Mouse (Mus musculus) c-Kit-positive CD71-positive TER-119-negative erythroid progenitor cells, embryonic 14.5 days (primary cell): Measurements from ENCODE around the gene Vmn1r199.
"Not testable (repeated sequence)": the region's sequence is repeated elsewhere in the genome, so short reads cannot be mapped to it uniquely, and the experiment has no call there.

ENCODE experiments used
- DNase-seq: peaks from one replicate; pipeline ENCODE4 v3.0.0-alpha.2; 2013; ENCODE audit warnings: low read depth

Vmn1r199 gene

DNA sequence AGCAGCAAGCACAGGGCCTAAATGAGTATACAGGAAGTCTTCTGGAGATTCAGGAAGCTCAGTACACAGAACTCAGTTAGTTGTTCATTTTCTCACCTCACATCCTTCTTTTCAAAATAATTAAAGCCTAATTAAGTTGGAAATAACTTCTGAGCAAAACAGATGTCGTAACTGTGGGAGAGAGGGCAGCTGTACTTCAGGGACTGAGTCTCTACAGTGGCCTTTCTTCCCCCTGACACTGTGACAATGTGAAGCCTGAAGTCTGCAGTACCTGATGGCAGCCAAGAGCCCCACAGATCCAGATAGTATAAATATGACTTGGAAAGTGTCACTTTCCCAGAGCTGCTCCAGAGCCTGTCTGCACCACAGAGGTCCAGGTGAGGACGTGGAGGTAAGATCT lies at the start of gene Vmn1r199:
Gene Vmn1r199, plus strand, starts transcription at position 301 of the 400 bp plus-strand sequence.
- DNase-seq, result no peak

DNA sequence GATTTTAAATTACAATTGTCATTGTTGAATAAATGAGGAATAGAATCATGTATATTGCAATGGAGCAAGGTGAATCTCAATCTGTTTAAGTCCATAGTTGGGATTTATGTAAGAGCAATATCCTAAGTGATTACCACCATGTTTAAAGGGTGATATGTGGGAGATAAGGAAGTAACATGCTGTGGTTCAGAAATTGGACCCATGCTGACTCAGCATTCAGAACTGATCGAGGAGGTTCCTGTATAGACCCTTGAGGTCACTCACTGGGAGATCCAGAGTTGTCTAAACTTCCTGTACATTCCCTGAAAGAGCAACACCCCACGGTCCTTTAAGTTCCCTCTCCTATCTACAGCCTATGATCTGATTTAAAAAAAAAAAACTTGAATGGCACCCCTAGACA lies 46.3 kb upstream of the Vmn1r199 start:
- no peak for DNase-seq

DNA sequence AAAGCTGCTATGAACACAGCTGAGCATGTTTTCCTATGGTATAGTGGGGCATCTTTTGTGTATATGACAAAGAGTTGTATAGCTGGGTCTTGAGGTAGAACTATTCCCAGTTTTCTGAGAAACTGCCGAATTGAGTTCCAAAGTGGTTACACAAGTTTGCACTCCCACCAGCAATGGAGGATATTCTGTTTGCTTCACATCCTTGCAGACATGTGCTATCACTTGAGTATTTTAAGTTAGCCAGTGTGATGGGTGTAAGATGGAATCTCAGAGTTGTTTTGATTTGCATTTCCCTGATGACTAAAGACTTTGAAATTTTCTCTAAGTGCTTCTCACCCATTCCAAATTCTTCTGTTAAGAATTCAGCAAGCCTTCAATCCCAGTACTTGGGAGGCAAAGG lies 44.1 kb upstream of the Vmn1r199 start:
- no peak for DNase-seq

DNA sequence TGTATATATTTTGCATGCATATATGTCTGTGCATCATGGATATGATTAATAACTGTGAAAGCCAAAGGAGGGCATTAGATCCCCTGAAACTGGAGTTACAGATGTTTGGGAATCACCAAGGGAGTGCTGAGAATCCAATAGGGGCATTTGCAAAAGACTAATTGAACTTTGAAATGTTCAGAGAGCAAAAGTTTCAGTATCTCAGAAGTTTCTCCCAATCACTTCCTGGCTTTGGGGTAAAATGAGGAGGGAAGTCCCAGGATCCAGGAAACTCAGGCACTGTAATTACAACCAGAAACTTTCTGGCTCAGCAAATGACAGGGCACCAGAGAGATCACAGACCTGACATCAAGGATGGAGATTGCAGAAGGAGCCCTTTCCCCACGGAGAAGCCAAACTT lies 29.6 kb upstream of the Vmn1r199 start, which contains the start of gene Vmn1r198:
Gene Vmn1r198, plus strand, starts transcription at position 301 of the 400 bp plus-strand sequence.
- DNase-seq, result no peak

DNA sequence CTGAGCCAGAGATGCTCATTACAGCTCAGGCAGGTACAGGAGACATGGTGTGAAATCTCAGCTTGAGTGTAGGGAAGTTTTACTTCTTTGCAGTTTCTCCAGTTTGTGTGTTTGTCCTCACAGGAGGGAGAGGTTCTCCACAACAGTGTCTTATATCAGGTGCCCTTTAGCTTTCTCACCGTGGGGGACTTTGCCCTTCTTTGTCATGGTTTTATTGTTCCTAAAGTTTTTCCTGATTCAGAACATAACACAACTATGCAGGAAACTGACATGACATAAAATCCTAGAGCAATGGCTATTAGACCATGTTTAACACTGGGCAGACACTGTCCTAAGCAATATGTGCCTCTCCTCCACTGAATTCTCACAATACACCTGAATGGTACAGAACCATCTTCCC lies 28.8 kb upstream of the Vmn1r199 start:
- DNase-seq, result no peak

DNA sequence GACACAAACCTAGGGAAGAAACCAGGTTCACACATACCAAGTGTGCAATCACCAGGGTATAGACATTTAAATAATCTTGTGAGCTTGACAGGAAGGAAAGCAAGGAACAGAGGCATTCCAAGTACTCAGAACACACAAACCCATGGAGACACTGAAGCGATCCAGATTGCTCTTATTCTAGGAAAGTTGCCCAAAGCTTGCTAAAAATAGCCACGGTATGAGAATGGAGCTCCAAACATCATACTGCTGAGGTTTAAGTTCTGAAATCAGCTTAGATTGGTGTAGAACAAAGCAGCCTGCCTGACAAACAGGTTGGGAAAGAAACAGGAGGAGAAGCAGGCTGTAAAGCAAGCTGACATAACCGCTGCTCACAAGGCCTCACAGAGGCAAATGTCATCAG lies 1.5 kb downstream of the Vmn1r199 start:
- DNase-seq, result not testable (repeated sequence)

DNA sequence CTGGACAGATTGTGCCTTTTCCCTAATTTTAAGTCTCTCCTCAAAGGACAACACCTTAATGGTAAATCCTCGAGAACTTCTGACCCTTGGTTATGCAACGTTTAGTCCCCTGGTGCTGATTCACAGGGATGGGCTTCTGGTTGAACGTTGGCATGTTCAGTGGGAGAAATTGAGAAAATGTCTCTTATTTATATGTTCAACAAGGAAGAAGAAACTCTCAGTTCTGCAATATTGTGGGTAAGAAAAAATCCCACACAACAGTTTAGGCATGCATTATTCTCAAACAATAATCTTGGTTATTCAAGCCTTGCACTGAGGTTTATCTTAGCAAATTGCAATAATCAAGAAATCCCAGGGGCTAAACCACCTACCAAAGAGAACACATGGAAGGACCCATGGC lies 3.8 kb downstream of the Vmn1r199 start:
- no peak for DNase-seq

DNA sequence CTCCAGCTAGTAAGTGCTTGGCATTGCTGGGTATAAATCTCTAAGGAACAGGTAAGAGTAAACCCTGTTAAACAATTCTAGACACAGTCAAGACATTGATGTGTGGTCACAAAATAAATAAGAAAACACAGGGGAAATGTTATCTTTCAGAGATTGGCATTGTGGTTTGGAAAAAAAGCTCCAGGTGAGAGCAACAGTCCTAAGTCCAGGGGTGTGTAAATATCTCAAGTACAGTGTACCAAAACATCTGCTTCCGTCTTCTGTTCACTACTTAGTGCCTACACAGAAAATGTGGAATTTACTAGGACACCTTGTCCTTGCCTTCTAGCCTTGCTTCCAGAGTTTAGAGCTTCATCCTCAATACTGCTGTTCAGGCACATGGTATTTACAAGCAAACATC lies 7.4 kb downstream of the Vmn1r199 start:
- no peak for DNase-seq

DNA sequence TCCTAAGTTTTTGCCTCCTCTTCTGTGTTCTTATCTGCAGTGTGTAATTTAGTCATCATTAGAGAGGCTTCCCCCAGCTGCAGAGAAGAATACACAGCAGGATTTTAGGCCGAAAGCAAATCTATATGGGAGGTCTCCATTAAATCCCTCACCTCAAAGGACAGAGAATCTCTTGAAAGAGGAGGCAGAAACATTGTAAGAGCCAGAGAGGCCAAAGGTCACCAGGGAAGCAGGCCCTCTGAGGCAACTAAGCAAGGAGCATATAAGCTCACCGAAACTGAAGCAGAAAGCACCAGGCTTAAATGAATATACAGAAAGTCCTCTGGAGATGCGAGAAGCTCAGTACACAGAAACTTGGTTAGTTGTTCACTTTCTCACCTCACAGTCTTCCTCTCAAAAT lies 10.5 kb downstream of the Vmn1r199 start, which contains the start of gene Vmn1r200:
Gene Vmn1r200, plus strand, starts transcription at position 301 of the 400 bp plus-strand sequence.
- DNase-seq, result no peak

DNA sequence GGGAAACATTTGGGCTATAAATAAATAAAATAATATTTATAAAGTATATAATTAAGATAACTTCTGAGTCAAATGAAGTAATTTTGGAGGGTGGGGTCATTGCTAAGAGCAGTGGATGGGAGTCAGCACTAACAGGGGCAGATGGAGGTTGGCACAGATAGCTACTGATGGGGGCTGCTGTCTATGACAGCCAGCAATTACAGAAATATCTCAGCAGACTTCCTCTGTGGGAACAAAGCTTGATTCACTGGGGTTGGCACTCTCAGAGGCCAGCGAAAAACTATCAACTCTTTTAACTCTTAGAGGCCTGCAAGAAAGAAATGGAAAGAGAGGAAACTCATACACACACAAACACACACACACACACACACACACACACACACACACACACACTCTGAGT lies 23.4 kb downstream of the Vmn1r199 start:
- DNase-seq, result no peak
